Mouse (Mus musculus) cerebellum, adult 2 months (tissue): Measurements from ENCODE around the gene Agbl2.

Source experiments
- CTCF ChIP-seq: fragments of 200-500 bp; IDR thresholded peaks from 2 replicates; pipeline ENCODE4 v1.5.1; 2011; ENCODE audit warnings: low read depth, mild to moderate bottlenecking, control low read depth, low read length, moderate library complexity, borderline replicate concordance; ENCODE audit not compliant: insufficient read depth
- POLR2A ChIP-seq: fragments of 200-500 bp; IDR thresholded peaks from 2 replicates; pipeline ENCODE4 v1.6.1; 2011; ENCODE audit warnings: low read length, control low read depth, borderline replicate concordance; ENCODE audit not compliant: insufficient read depth

DNA sequence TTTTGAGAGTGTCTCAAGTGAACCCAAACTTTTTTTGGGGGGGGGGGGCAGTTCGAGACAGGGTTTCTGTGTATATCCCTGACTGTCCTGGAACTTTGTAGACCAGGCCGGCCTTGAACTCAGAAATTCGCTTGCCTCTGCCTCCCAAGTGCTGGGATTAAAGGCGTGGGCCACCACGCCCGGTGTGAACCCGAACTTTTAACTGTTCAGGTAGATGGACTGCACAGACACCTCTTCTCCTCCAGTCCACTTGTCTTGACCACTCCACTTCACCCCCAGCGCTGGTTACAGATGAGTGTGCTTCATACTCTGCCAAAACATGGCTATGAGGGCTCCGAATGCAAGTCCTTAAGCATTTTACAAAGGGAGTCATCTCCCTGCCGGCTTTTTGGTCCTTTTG, 35.4 kb upstream of the Agbl2 start:
- no peak for TF ChIP-seq CTCF
- no peak for TF ChIP-seq POLR2A
